10 mouse cellular contexts compared by ENCODE assay signal in the genomic region with DNA sequence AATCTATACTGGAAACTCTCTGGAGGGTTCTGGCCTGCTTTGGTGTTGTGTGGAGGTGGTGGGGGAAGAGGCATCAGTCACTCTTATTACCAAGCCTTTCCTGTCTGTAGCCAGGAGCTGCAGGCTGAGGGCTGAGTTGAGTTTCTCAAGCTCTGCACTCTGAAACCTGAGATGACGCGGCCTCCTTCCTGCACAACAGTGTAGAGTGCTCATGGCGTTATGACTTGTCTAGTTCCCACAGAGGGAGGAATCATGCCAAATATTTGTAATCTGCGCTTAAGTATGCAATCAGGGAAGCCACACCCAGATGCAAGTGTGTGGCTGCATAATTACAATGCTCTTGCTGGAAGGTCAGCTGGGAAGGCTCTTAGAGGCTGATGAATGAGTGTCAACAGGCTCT.
DNase-seq lines count a peak whose midpoint lies in the region; ATAC-seq lines count a peak whose summit lies in the region.
"Had no signal": no experiment of that assay in that cellular context is flagged by ENCODE, and none has a peak within 500 bp of the region (broad histone marks: within the 10 kb centered on the region; RNA-seq: fewer than 3 reads in every experiment).

No protein-coding gene starts in this region.

- ATAC-seq in kidney, embryonic 15.5 days (replicated peaks; ENCODE audit: low FRiP score): peak; percentile 81

- no peaks in the 10 kb centered on the region for H3K27me3 ChIP-seq in kidney, embryonic 15.5 days

- H3K27ac ChIP-seq in kidney, embryonic 15.5 days: no peak overlapping the region
- H3K27ac ChIP-seq: hindbrain, embryonic 10.5 days; macrophage had no signal

- peak; percentile 4 for DNase-seq in gastrocnemius, adult 18-20 months (ENCODE audit: low spot score)
- no peak for DNase-seq in gastrocnemius, postnatal 36 days
- peak; percentile 99 for DNase-seq in gonadal fat pad, adult 2 months (ENCODE audit: low read depth)
- DNase-seq in lung, postnatal 25 days (ENCODE audit: low spot score): peak; percentile 45
- no peak for DNase-seq in cerebellum, postnatal 14 days
- no peak for DNase-seq in left cerebral cortex, adult 9 months (ENCODE audit: low spot score in 2 of 2)
- no peak for DNase-seq in cerebellum, adult 9-10 months

- peaks cover 19% of the 10 kb centered on the region for H3K4me1 ChIP-seq in kidney, embryonic 15.5 days

- no peaks in the 10 kb centered on the region for H3K9me3 ChIP-seq in kidney, embryonic 15.5 days (replicated peaks)
- H3K9me3 ChIP-seq: hindbrain, embryonic 10.5 days had no signal

- H3K4me2 ChIP-seq in kidney, embryonic 15.5 days: no peak overlapping the region

- H3K4me3 ChIP-seq in kidney, embryonic 15.5 days (replicated peaks): no peak overlapping the region
- H3K4me3 ChIP-seq: hindbrain, embryonic 10.5 days had no signal

- no peaks in the 10 kb centered on the region for H3K36me3 ChIP-seq in kidney, embryonic 15.5 days
- H3K36me3 ChIP-seq: hindbrain, embryonic 10.5 days had no signal

- intact Hi-C loops in gastrocnemius, postnatal 36 days (cut with DNase I): no loop called here

- 16% methylated on average over 4 of the region's 4 CpGs for WGBS in kidney, embryonic 15.5 days

- no peak overlapping the region for H3K9ac ChIP-seq in kidney, embryonic 15.5 days

Comparison
In these comparisons a context has a peak if more than half of its experiments do, and no peak if none do; other contexts are left out.
1. DNase-seq: peak in gastrocnemius, adult 18-20 months (single experiment), gonadal fat pad, adult 2 months (single experiment) and lung, postnatal 25 days (single experiment); none in gastrocnemius, postnatal 36 days (0 of 2), cerebellum, postnatal 14 days (0 of 2), left cerebral cortex, adult 9 months (0 of 2) and cerebellum, adult 9-10 months (single experiment).